Mouse (Mus musculus) adrenal gland, postnatal 10 days (tissue): ENCODE data around the gene Ddx41. TPM values are rescaled to one million over a fixed set of nuclear protein-coding genes. Genes with fewer than 3 reads are reported as not detected.

Experiments
- DNase-seq: peaks from one replicate; pipeline ENCODE4 v3.0.0; 2021; ENCODE audit warnings: mixed read lengths
- total RNA-seq, 2 experiments: library from RNA; stranded (reverse); gene quantifications; 2 replicates each; pipeline ENCODE4 v1.2.3; 2021

The Ddx41 gene
- total RNA-seq, 2 experiments from 2014 or later, result 38.5 to 39.9 TPM

GRCm38 (mm10) chr13:55507877-55508276 lies 28.6 kb downstream of the Ddx41 start:
- DNase-seq, result no peak

GRCm38 (mm10) chr13:55506697-55507096 lies 29.8 kb downstream of the Ddx41 start:
- peak; percentile 57 for DNase-seq

GRCm38 (mm10) chr13:55505810-55506209 lies 30.6 kb downstream of the Ddx41 start:
- DNase-seq, result no peak

- no peak for DNase-seq
Observed at GRCm38 (mm10) chr13:55504390-55504789, 32.1 kb downstream of the Ddx41 start.

GRCm38 (mm10) chr13:55502405-55502804 lies 34.1 kb downstream of the Ddx41 start:
- DNase-seq, result no peak

- DNase-seq, result no peak
Observed at GRCm38 (mm10) chr13:55500575-55500974, 35.9 kb downstream of the Ddx41 start.

GRCm38 (mm10) chr13:55498906-55499305 lies 37.6 kb downstream of the Ddx41 start:
- DNase-seq, result no peak

- peak; percentile 62 for DNase-seq
Observed at GRCm38 (mm10) chr13:55496661-55497060, 39.8 kb downstream of the Ddx41 start.

GRCm38 (mm10) chr13:55495702-55496101 lies 40.8 kb downstream of the Ddx41 start:
- DNase-seq, result no peak

GRCm38 (mm10) chr13:55494883-55495621 lies 41.4 kb downstream of the Ddx41 start:
- DNase-seq, result peak; percentile 71

GRCm38 (mm10) chr13:55494257-55494656 lies 42.2 kb downstream of the Ddx41 start:
- DNase-seq, result no peak

- DNase-seq, result peak; percentile 75
Observed at GRCm38 (mm10) chr13:55487578-55488498, 48.6 kb downstream of the Ddx41 start, which contains the start of gene Dbn1. Dbn1 (minus strand) TSS chr13:55488111.

- peak; percentile 52 for DNase-seq
Observed at GRCm38 (mm10) chr13:55486916-55487577, 49.4 kb downstream of the Ddx41 start.

- peak; percentile 39 for DNase-seq
Observed at GRCm38 (mm10) chr13:55486029-55486794, 50.2 kb downstream of the Ddx41 start.

- DNase-seq, result no peak
Observed at GRCm38 (mm10) chr13:55484520-55485088, 51.9 kb downstream of the Ddx41 start.

- no peak for DNase-seq
Observed at GRCm38 (mm10) chr13:55483593-55483992, 52.9 kb downstream of the Ddx41 start.

GRCm38 (mm10) chr13:55483071-55483470 lies 53.4 kb downstream of the Ddx41 start:
- DNase-seq, result no peak

- peak; percentile 68 for DNase-seq
Observed at GRCm38 (mm10) chr13:55482542-55482941, 53.9 kb downstream of the Ddx41 start.
